In genomic region chr11:31365280-31365679, GRCm38 (mm10) we compare ENCODE assay signal across 28 mouse cellular contexts. TPM values are rescaled to one million over a fixed set of nuclear protein-coding genes. Genes with fewer than 3 reads are reported as not detected.
DNase-seq lines count a peak whose midpoint lies in the region; ATAC-seq and TF ChIP-seq lines count a peak whose summit lies in the region.
"Had no signal": no experiment of that assay in that cellular context is flagged by ENCODE, and none has a peak within 500 bp of the region (broad histone marks: within the 10 kb centered on the region; RNA-seq: fewer than 3 reads in every experiment).

No protein-coding gene starts in this region.

- 87% methylated on average over 8 of the region's 8 CpGs for WGBS in forebrain, embryonic 11.5 days
- 82% methylated on average over 8 of the region's 8 CpGs for WGBS in forebrain, embryonic 10.5 days
- WGBS in kidney, postnatal 0 days, result 18% methylated on average over 8 of the region's 8 CpGs
- WGBS in limb, embryonic 10.5 days, result 70% methylated on average over 8 of the region's 8 CpGs

- H3K27me3 ChIP-seq in forebrain, embryonic 11.5 days (ENCODE audit: control insufficient read depth, insufficient read depth, low read length), result no peaks in the 10 kb centered on the region
- H3K27me3 ChIP-seq in forebrain, embryonic 10.5 days (ENCODE audit: poor library complexity, severe bottlenecking), result peaks cover 15% of the 10 kb centered on the region
- H3K27me3 ChIP-seq in kidney, postnatal 0 days (ENCODE audit: insufficient read depth, low read length), result 0 out of 2 replicates have a peak, but pooled peaks cover 5% of the 10 kb centered on the region
- H3K27me3 ChIP-seq in limb, embryonic 10.5 days (ENCODE audit: low read depth, poor library complexity, severe bottlenecking), result peaks cover 34% of the 10 kb centered on the region
- H3K27me3 ChIP-seq: intestine, embryonic 15.5 days had no signal

- H3K4me3 ChIP-seq in forebrain, embryonic 11.5 days (ENCODE audit: low read depth, low read length), result no peak overlapping the region
- H3K4me3 ChIP-seq in forebrain, embryonic 10.5 days, result no peak overlapping the region
- no peak overlapping the region for H3K4me3 ChIP-seq in kidney, postnatal 0 days (replicated peaks; ENCODE audit: low read depth, low read length)
- H3K4me3 ChIP-seq in limb, embryonic 10.5 days, result no peak overlapping the region
- H3K4me3 ChIP-seq: embryonic facial prominence, embryonic 12.5 days; gastrocnemius, adult 2 months; hindbrain, embryonic 12.5 days; intestine, embryonic 15.5 days; midbrain, embryonic 13.5 days; neural tube, embryonic 13.5 days had no signal

- DNase-seq in forebrain, embryonic 11.5 days (ENCODE audit: low spot score), result peak; percentile 16
- no peak for DNase-seq in forebrain, embryonic 10.5 days (ENCODE audit: extremely low spot score, low spot score)
- peak; percentile 7 for DNase-seq in kidney, postnatal 0 days (ENCODE audit: low spot score)
- no peak for DNase-seq in kidney, adult 9 months
- DNase-seq in testis, postnatal 10 days (ENCODE audit: low spot score), result peak; percentile 21
- DNase-seq in testis, postnatal 14 days (ENCODE audit: low spot score), result no peak
- no peak for DNase-seq in limb, embryonic 10.5 days (ENCODE audit: low spot score)
- DNase-seq: adrenal gland, adult 8-10 months; cerebellum, adult 11-12 months; cerebellum, adult 9-11 months; embryo, embryonic 11 days; gastrocnemius, adult 2 months; heart, postnatal 36 days; liver; lung, adult 2 months; lung, postnatal 10 days; right cerebral cortex, postnatal 14 days; thymus, postnatal 14 days had no signal

- H3K4me1 ChIP-seq in forebrain, embryonic 11.5 days (replicated peaks; ENCODE audit: control insufficient read depth, insufficient read depth, low read length), result peaks cover 5% of the 10 kb centered on the region; the same call in 1 of the 2 replicates
- H3K4me1 ChIP-seq in forebrain, embryonic 10.5 days, result peaks cover 23% of the 10 kb centered on the region
- H3K4me1 ChIP-seq in kidney, postnatal 0 days (replicated peaks; ENCODE audit: insufficient read depth, low read length), result peaks cover 4% of the 10 kb centered on the region; the same call in 1 of the 2 replicates
- H3K4me1 ChIP-seq in limb, embryonic 10.5 days, result peaks cover 19% of the 10 kb centered on the region
- H3K4me1 ChIP-seq: intestine, embryonic 15.5 days had no signal

- no peak for ATAC-seq in forebrain, embryonic 11.5 days (replicated peaks; ENCODE audit: low FRiP score)
- ATAC-seq in kidney, postnatal 0 days (replicated peaks; ENCODE audit: low FRiP score, low read depth), result no peak
- ATAC-seq: activated CD4-positive, CD25-positive, alpha-beta regulatory T cell, adult 4 months; forebrain, embryonic 16.5 days; hindbrain, postnatal 0 days; intestine, embryonic 15.5 days; midbrain, embryonic 13.5 days had no signal

- H3K9ac ChIP-seq in forebrain, embryonic 11.5 days (ENCODE audit: low read length), result no peak overlapping the region
- no peak overlapping the region for H3K9ac ChIP-seq in kidney, postnatal 0 days (ENCODE audit: low read depth, low read length)
- H3K9ac ChIP-seq: embryonic facial prominence, embryonic 12.5 days; hindbrain, embryonic 12.5 days; intestine, embryonic 15.5 days; liver, embryonic 14.5 days; midbrain, embryonic 13.5 days; neural tube, embryonic 13.5 days had no signal

- H3K27ac ChIP-seq in forebrain, embryonic 11.5 days (ENCODE audit: low read depth, low read length), result no peak overlapping the region
- no peak overlapping the region for H3K27ac ChIP-seq in forebrain, embryonic 10.5 days
- H3K27ac ChIP-seq in kidney, postnatal 0 days, result no peak overlapping the region
- no peak overlapping the region for H3K27ac ChIP-seq in limb, embryonic 10.5 days
- H3K27ac ChIP-seq: embryonic facial prominence, embryonic 12.5 days; gastrocnemius, adult 2 months; hindbrain, embryonic 12.5 days; hindbrain, postnatal 0 days; intestine, embryonic 15.5 days; liver, embryonic 14.5 days; macrophage; midbrain, embryonic 13.5 days; neural tube, embryonic 13.5 days had no signal

- H3K4me2 ChIP-seq in forebrain, embryonic 11.5 days (ENCODE audit: low read depth, low read length, severe bottlenecking), result no peak overlapping the region
- H3K4me2 ChIP-seq in kidney, postnatal 0 days (ENCODE audit: low read length), result no peak overlapping the region
- H3K4me2 ChIP-seq: embryonic facial prominence, embryonic 12.5 days; hindbrain, embryonic 12.5 days; intestine, embryonic 15.5 days; midbrain, embryonic 13.5 days; neural tube, embryonic 13.5 days had no signal

- H3K9me3 ChIP-seq in forebrain, embryonic 11.5 days (ENCODE audit: control insufficient read depth, low read length), result no peaks in the 10 kb centered on the region
- H3K9me3 ChIP-seq in forebrain, embryonic 10.5 days, result no peaks in the 10 kb centered on the region
- H3K9me3 ChIP-seq in kidney, postnatal 0 days (replicated peaks; ENCODE audit: low read length), result no peaks in the 10 kb centered on the region
- H3K9me3 ChIP-seq in limb, embryonic 10.5 days (replicated peaks), result no peaks in the 10 kb centered on the region
- H3K9me3 ChIP-seq: embryonic facial prominence, embryonic 12.5 days; hindbrain, embryonic 12.5 days; intestine, embryonic 15.5 days; midbrain, embryonic 13.5 days; neural tube, embryonic 13.5 days had no signal

- TF ChIP-seq CTCF in kidney, postnatal 0 days (IDR thresholded peaks at IDR 0.05; ENCODE audit: low read depth), result no peak

- H3K36me3 ChIP-seq in forebrain, embryonic 11.5 days (ENCODE audit: control insufficient read depth, insufficient read depth, low read length), result no peaks in the 10 kb centered on the region
- H3K36me3 ChIP-seq in forebrain, embryonic 10.5 days (replicated peaks), result peaks cover 27% of the 10 kb centered on the region
- no peaks in the 10 kb centered on the region for H3K36me3 ChIP-seq in kidney, postnatal 0 days (ENCODE audit: insufficient read depth, low read length)
- H3K36me3 ChIP-seq in limb, embryonic 10.5 days, result no peaks in the 10 kb centered on the region
- H3K36me3 ChIP-seq: embryonic facial prominence, embryonic 12.5 days; hindbrain, embryonic 12.5 days; intestine, embryonic 15.5 days; midbrain, embryonic 13.5 days; neural tube, embryonic 13.5 days had no signal

RNA-seq across cellular contexts. Expression of gene Stc2, which starts 4.6 kb away (rescaled TPM):
- polyA plus RNA-seq in forebrain, embryonic 11.5 days (2014; fragmentation: Nextera tagmentation; extraction: Ambion mirVana), result 1.7 and 2.5 TPM in 2 replicates
- polyA plus RNA-seq in forebrain, embryonic 10.5 days (2016; fragmentation: Nextera tagmentation; extraction: Ambion mirVana), result 2.9 and 3.4 TPM in 2 replicates
- polyA plus RNA-seq in kidney, postnatal 0 days (2015; fragmentation: Nextera tagmentation; extraction: Ambion mirVana), result 2.6 and 2.9 TPM in 2 replicates
- 0.89 and 0.98 TPM in 2 replicates for polyA plus RNA-seq in limb, embryonic 10.5 days (2016; fragmentation: Nextera tagmentation; extraction: Ambion mirVana)
- polyA plus RNA-seq: macrophage had no signal

Comparison
In these comparisons a context has a peak if more than half of its experiments do, and no peak if none do; other contexts are left out.
1. DNase-seq: peak in forebrain, embryonic 11.5 days (single experiment), kidney, postnatal 0 days (single experiment) and testis, postnatal 10 days (single experiment); none in forebrain, embryonic 10.5 days (single experiment), kidney, adult 9 months (single experiment), testis, postnatal 14 days (single experiment) and limb, embryonic 10.5 days (single experiment).